Mouse (Mus musculus) thymus, postnatal 0 days (tissue): ENCODE results near the gene Zfp358. TPM values are rescaled to one million over a fixed set of nuclear protein-coding genes. Genes with fewer than 3 reads are reported as not detected.

Experiments used
- polyA plus RNA-seq: library from polyadenylated mRNA; unstranded; fragments of >200 nt; fragmentation: Nextera tagmentation; extraction: Ambion mirVana; gene quantifications from 2 replicates; pipeline ENCODE4 v1.2.1, GENCODE M21; 2015

Gene Zfp358
- polyA plus RNA-seq, 1 experiment from 2014 or later, result 21.4 TPM

Other genes with a start within 250 kb of the Zfp358 start
- 17.3 and 24.4 TPM in 2 replicates for gene Insr, start 213.5 kb upstream of the Zfp358 start, polyA plus RNA-seq
- 15.1 and 22.3 TPM in 2 replicates for gene A430078G23Rik, start 139.7 kb upstream of the Zfp358 start, polyA plus RNA-seq
- gene Arhgef18, start 100.1 kb upstream of the Zfp358 start, polyA plus RNA-seq, result 7.3 and 9.2 TPM in 2 replicates
- 2.6 and 3.0 TPM in 2 replicates for gene Pex11g, start 25.5 kb upstream of the Zfp358 start, polyA plus RNA-seq
- gene Tex45, start 22.3 kb upstream of the Zfp358 start, polyA plus RNA-seq, result 0.10 TPM in 1 of 2 replicates, not detected in the other
- 28.4 and 32.3 TPM in 2 replicates for gene Mcoln1, start 7.3 kb downstream of the Zfp358 start, polyA plus RNA-seq
- 10.4 and 12.9 TPM in 2 replicates for gene Pnpla6, start 22.2 kb downstream of the Zfp358 start, polyA plus RNA-seq
- 0.19 TPM in 1 of 2 replicates, not detected in the other for gene C330021F23Rik, start 74.9 kb downstream of the Zfp358 start, polyA plus RNA-seq
- gene Camsap3, start 94.2 kb downstream of the Zfp358 start, polyA plus RNA-seq, result 0.81 and 1.1 TPM in 2 replicates
- 62.2 and 64.3 TPM in 2 replicates for gene Xab2, start 128.2 kb downstream of the Zfp358 start, polyA plus RNA-seq
- 182 and 202 TPM in 2 replicates for gene Pet100, start 128.4 kb downstream of the Zfp358 start, polyA plus RNA-seq
- 0.31 and 0.42 TPM in 2 replicates for gene Pcp2, start 132.4 kb downstream of the Zfp358 start, polyA plus RNA-seq
- 114 and 120 TPM in 2 replicates for gene Stxbp2, start 137.8 kb downstream of the Zfp358 start, polyA plus RNA-seq
- gene Retn, start 162.6 kb downstream of the Zfp358 start, polyA plus RNA-seq, result 1.0 and 1.5 TPM in 2 replicates
- 0.78 and 0.88 TPM in 2 replicates for gene Mcemp1, start 172.6 kb downstream of the Zfp358 start, polyA plus RNA-seq
- 1.6 and 2.1 TPM in 2 replicates for gene Fcor, start 179.2 kb downstream of the Zfp358 start, polyA plus RNA-seq
- gene Trappc5, start 183.2 kb downstream of the Zfp358 start, polyA plus RNA-seq, result 39.7 and 41.7 TPM in 2 replicates
- gene Fcer2a, start 201.0 kb downstream of the Zfp358 start, polyA plus RNA-seq, result 0.31 and 0.37 TPM in 2 replicates
- 0.10 and 0.18 TPM in 2 replicates for gene Clec4g, start 227.5 kb downstream of the Zfp358 start, polyA plus RNA-seq